Comparison of ENCODE assay signal across 25 mouse cellular contexts in the genomic region with DNA sequence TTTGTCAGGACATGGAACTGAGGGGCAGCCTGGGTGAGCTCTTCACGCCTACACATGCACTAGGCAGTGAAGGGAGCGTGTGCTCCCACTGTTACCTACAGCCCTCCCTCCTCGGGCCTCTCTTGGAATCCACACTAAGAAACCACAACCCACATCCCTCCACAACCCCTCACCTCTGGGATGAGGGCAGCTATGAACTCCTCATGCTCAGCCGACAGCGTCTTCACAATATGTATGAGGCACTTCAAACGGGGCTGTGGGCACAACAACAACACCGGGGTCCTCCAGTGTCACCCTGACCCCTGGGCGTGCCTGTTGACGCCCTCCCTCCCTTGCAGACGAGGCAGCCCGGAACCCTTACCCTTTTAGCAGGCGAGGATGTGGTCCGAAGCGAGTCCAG. TPM values are rescaled to one million over a fixed set of nuclear protein-coding genes. Genes with fewer than 3 reads are reported as not detected.
DNase-seq lines count a peak whose midpoint lies in the region; TF ChIP-seq lines count a peak whose summit lies in the region.
"Had no signal": no experiment of that assay in that cellular context is flagged by ENCODE, and none has a peak within 500 bp of the region (broad histone marks: within the 10 kb centered on the region; RNA-seq: fewer than 3 reads in every experiment).

No protein-coding gene starts in this region.

- TF ChIP-seq CTCF in left cerebral cortex, adult 2 months (IDR thresholded peaks at IDR 0.05) = no peak

- no peak overlapping the region for H3K27ac ChIP-seq in left cerebral cortex, adult 2 months
- H3K27ac ChIP-seq: embryonic facial prominence, embryonic 13.5 days; forebrain, embryonic 10.5 days; forebrain, embryonic 15.5 days; gastrocnemius, adult 2 months; hindbrain, embryonic 12.5 days; hindbrain, postnatal 0 days; limb, embryonic 13.5 days; lung, embryonic 15.5 days; neural tube, embryonic 13.5 days had no signal

- intact Hi-C loops in left cerebral cortex, adult 2 months (cut with DNase I) = no loop called here

- peak; percentile 53 to 72 for DNase-seq in CD8-positive naive resting alpha-beta T cell, adult 2 months (ENCODE audit: low read depth in 2 of 2, low spot score in 2 of 2)
- DNase-seq in induced T-regulatory cell, adult 2 months (ENCODE audit: low read depth) = peak; percentile 21
- DNase-seq in thymus, postnatal 0 days (ENCODE audit: low spot score) = peak; percentile 83
- DNase-seq in thymus, postnatal 4 days = peak; percentile 62
- DNase-seq in left cerebral cortex, adult 2 months (ENCODE audit: extremely low spot score in 1 of 2, low spot score in 2 of 2) = no peak
- no peak for DNase-seq in right cerebral cortex, postnatal 10 days (ENCODE audit: low spot score in 2 of 2)
- DNase-seq in ovary, postnatal 14 days (ENCODE audit: low spot score) = no peak
- DNase-seq: adrenal gland, postnatal 10 days; cerebellum, adult 11-12 months; cerebellum, adult 9-11 months; gastrocnemius, adult 2 months; gastrocnemius, postnatal 36 days; heart, postnatal 36 days; kidney, adult 8-10 months; kidney, postnatal 10 days; retina, postnatal 1 day; spleen, adult 18-20 months had no signal

- no peak overlapping the region for H3K4me3 ChIP-seq in left cerebral cortex, adult 2 months
- H3K4me3 ChIP-seq: embryonic facial prominence, embryonic 13.5 days; forebrain, embryonic 10.5 days; forebrain, embryonic 15.5 days; gastrocnemius, adult 2 months; hindbrain, embryonic 12.5 days; limb, embryonic 13.5 days; lung, embryonic 15.5 days; neural tube, embryonic 13.5 days had no signal

RNA-seq across cellular contexts. Expression of a gene that starts 21.6 kb away (rescaled TPM):
- 11.3 and 12.4 TPM in 2 replicates for polyA plus RNA-seq in thymus, postnatal 0 days (2015; fragmentation: Nextera tagmentation; extraction: Ambion mirVana)
- total RNA-seq in left cerebral cortex, adult 2 months (2021) = 10 to 100 TPM; 33.0 to 34.1 TPM

RNA-seq across cellular contexts. Expression of a gene that starts 26.4 kb away (rescaled TPM):
- 12.1 and 16.0 TPM in 2 replicates for polyA plus RNA-seq in thymus, postnatal 0 days (2015; fragmentation: Nextera tagmentation; extraction: Ambion mirVana)
- total RNA-seq in left cerebral cortex, adult 2 months (2021) = 1 to 10 TPM; 7.7 to 8.4 TPM

RNA-seq across cellular contexts. Expression of a gene that starts 37.4 kb away (rescaled TPM):
- 251 and 275 TPM in 2 replicates for polyA plus RNA-seq in thymus, postnatal 0 days (2015; fragmentation: Nextera tagmentation; extraction: Ambion mirVana)
- total RNA-seq in left cerebral cortex, adult 2 months (2021) = 100 to 1,000 TPM; 539 to 569 TPM

RNA-seq across cellular contexts. Expression of a gene that starts 44.6 kb away (rescaled TPM):
- polyA plus RNA-seq in thymus, postnatal 0 days (2015; fragmentation: Nextera tagmentation; extraction: Ambion mirVana) = 18.6 and 21.3 TPM in 2 replicates
- 10 to 100 TPM; 14.5 to 17.7 TPM for total RNA-seq in left cerebral cortex, adult 2 months (2021)

RNA-seq across cellular contexts. Expression of a gene that starts 58.9 kb away (rescaled TPM):
- 86.9 and 90.8 TPM in 2 replicates for polyA plus RNA-seq in thymus, postnatal 0 days (2015; fragmentation: Nextera tagmentation; extraction: Ambion mirVana)
- 10 to 100 TPM; 22.7 to 27.9 TPM for total RNA-seq in left cerebral cortex, adult 2 months (2021)

Comparison
In these comparisons a context has a peak if more than half of its experiments do, and no peak if none do; other contexts are left out.
1. DNase-seq: peak in CD8-positive naive resting alpha-beta T cell, adult 2 months (2 of 2), induced T-regulatory cell, adult 2 months (single experiment), thymus, postnatal 0 days (single experiment) and thymus, postnatal 4 days (single experiment); none in left cerebral cortex, adult 2 months (0 of 2), right cerebral cortex, postnatal 10 days (0 of 2) and ovary, postnatal 14 days (single experiment).